Mouse (Mus musculus) MEL (cell line): ENCODE results near the gene Cenpb.
A peak's percentile ranks its signal among the peaks of the same experiment; 100 is the strongest.

Experiments
- CTCF ChIP-seq, 3 experiments: IDR thresholded peaks in 2 of 3; conservative IDR thresholded peaks in 1 of 3; 2 replicates each; pipeline ENCODE4 v1.5.1; 2011 to 2012; ENCODE audit warnings: low read length in 3 of 3, low read depth in 2 of 3, mild to moderate bottlenecking in 2 of 3, improper control_type of control experiment in 1 of 3, inconsistent platforms in 1 of 3, mixed read lengths in 1 of 3, moderate library complexity in 1 of 3; ENCODE audit not compliant: control insufficient read depth in 1 of 3, insufficient read depth in 1 of 3, poor library complexity in 1 of 3, severe bottlenecking in 1 of 3
- ELF1 ChIP-seq: IDR thresholded peaks from 2 replicates; pipeline ENCODE4 v1.6.1; 2014; ENCODE audit warnings: low read depth, mild to moderate bottlenecking, inconsistent platforms, low read length, improper control_type of control experiment, moderate library complexity
- EP300 ChIP-seq, 2 experiments: IDR thresholded peaks; 2 replicates each; pipeline ENCODE4 v1.6.1; 2011; ENCODE audit warnings: improper control_type of control experiment in 2 of 2, low read length in 2 of 2, low read depth in 1 of 2, mild to moderate bottlenecking in 1 of 2
- ETS1 ChIP-seq: IDR thresholded peaks from 2 replicates; pipeline ENCODE4 v1.6.1; 2012; ENCODE audit warnings: low read depth, mild to moderate bottlenecking, inconsistent platforms, low read length, improper control_type of control experiment, moderate library complexity
- GATA1 ChIP-seq: IDR thresholded peaks from 2 replicates; pipeline ENCODE4 v1.6.1; 2011; ENCODE audit warnings: low read depth, low read length, improper control_type of control experiment
- KAT2A ChIP-seq: conservative IDR thresholded peaks from 2 replicates; pipeline ENCODE4 v1.6.1; 2012; ENCODE audit warnings: low read depth, low read length, improper control_type of control experiment, inconsistent platforms
- MAX ChIP-seq: IDR thresholded peaks from 2 replicates; pipeline ENCODE4 v1.6.1; 2011; ENCODE audit warnings: low read length, improper control_type of control experiment
- MXI1 ChIP-seq: IDR thresholded peaks from 2 replicates; pipeline ENCODE4 v1.6.1; 2011; ENCODE audit warnings: mild to moderate bottlenecking, low read depth, low read length, improper control_type of control experiment
- NELFE ChIP-seq: IDR thresholded peaks from 2 replicates; pipeline ENCODE4 v1.6.1; 2011; ENCODE audit warnings: low read depth, low read length, improper control_type of control experiment
- POLR2A ChIP-seq, 2 experiments: IDR thresholded peaks; 2 replicates each; pipeline ENCODE4 v1.6.1; 2011 to 2012; ENCODE audit warnings: low read length in 2 of 2, mild to moderate bottlenecking in 2 of 2, control low read depth in 1 of 2, improper control_type of control experiment in 1 of 2, low read depth in 1 of 2, moderate library complexity in 1 of 2; ENCODE audit not compliant: control insufficient read depth in 1 of 2, insufficient read depth in 1 of 2, poor library complexity in 1 of 2
- SIN3A ChIP-seq: IDR thresholded peaks from 2 replicates; pipeline ENCODE4 v1.6.1; 2012; ENCODE audit warnings: low read length, improper control_type of control experiment, inconsistent platforms
- TCF12 ChIP-seq: IDR thresholded peaks from 2 replicates; pipeline ENCODE4 v1.6.1; 2014; ENCODE audit warnings: low read depth, mild to moderate bottlenecking, inconsistent platforms, low read length, improper control_type of control experiment, moderate library complexity
- USF2 ChIP-seq, 2 experiments: IDR thresholded peaks; 2 replicates each; pipeline ENCODE4 v1.6.1; 2011 to 2012; ENCODE audit warnings: improper control_type of control experiment in 2 of 2, low read length in 2 of 2, borderline replicate concordance in 1 of 2, inconsistent platforms in 1 of 2, low read depth in 1 of 2, mild to moderate bottlenecking in 1 of 2; ENCODE audit not compliant: insufficient read depth in 1 of 2
- ZC3H11A ChIP-seq: IDR thresholded peaks from 2 replicates; pipeline ENCODE4 v1.6.1; 2012; ENCODE audit warnings: low read depth, mild to moderate bottlenecking, inconsistent platforms, low read length, improper control_type of control experiment

GRCm38 (mm10) chr2:131227243-131227642, 47.4 kb upstream of the Cenpb start:
- TF ChIP-seq POLR2A (IDR thresholded peaks at IDR 0.05; ENCODE audit: control insufficient read depth in 1 of 2, insufficient read depth in 1 of 2, low read depth in 1 of 2, low read length in 2 of 2, poor library complexity in 1 of 2) (no peak), SIN3A (peak; percentile 44; the same call in 1 of the 2 replicates), MAX (no peak), NELFE (no peak), GATA1 (peak; percentile 78), CTCF (IDR thresholded peaks at IDR 0.05 in 2 of 3, conservative IDR thresholded peaks at IDR 0.05 in 1 of 3; ENCODE audit: control insufficient read depth in 1 of 3, insufficient read depth in 1 of 3, low read depth in 2 of 3, low read length in 3 of 3, poor library complexity in 1 of 3, severe bottlenecking in 1 of 3) (no peak), ZC3H11A (no peak), USF2 (IDR thresholded peaks at IDR 0.05; ENCODE audit: borderline replicate concordance in 1 of 2, insufficient read depth in 1 of 2, low read depth in 1 of 2, low read length in 2 of 2) (no peak), ETS1 (no peak), MXI1 (no peak), ELF1 (no peak), EP300 (IDR thresholded peaks at IDR 0.05; ENCODE audit: low read depth in 1 of 2, low read length in 2 of 2) (peak; percentile 64 to 68), TCF12 (peak; percentile 30; the same call in 1 of the 2 replicates), KAT2A (no peak)
